Mouse (Mus musculus): ENCODE results near the gene Gm43720. TPM values are rescaled to one million over a fixed set of nuclear protein-coding genes. Genes with fewer than 3 reads are reported as not detected.
A peak's percentile ranks its signal among the peaks of the same experiment; 100 is the strongest.

The Gm43720 gene
- polyA plus RNA-seq, 1 experiment from 2014 or later: not detected

DNA sequence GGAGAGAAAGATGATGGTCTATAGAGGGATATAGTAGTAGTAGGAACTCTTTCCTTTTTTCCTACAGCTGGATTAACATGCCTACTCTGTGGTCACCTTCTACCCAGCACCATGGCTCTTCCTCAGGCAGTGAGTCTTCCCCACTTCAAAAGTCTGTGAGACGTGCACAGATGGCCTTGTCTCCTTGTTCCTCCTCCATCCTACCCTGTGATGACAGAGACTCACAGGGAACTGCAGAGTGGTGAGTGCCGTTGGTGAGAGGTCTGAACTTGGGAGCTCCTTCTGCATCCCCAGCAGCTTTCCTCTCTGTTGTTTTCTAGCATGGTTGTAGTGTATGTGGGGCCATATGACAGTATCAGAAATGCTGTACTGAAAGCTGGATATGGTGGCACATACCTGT, 2.0 kb upstream of the Gm43720 start:
- H3K4me1 ChIP-seq (ENCODE audit: control insufficient read depth in 2 of 2, insufficient read depth in 2 of 2, low read length in 2 of 2): peaks cover 3 to 4% of the 10 kb centered on the region in 2 experiments; a peak in 3 of 4 replicates
- no peak overlapping the region for H3K27ac ChIP-seq (replicated peaks in 1 of 2; ENCODE audit: control insufficient read depth in 1 of 2, insufficient read depth in 1 of 2, low read depth in 2 of 2, low read length in 2 of 2)
- H3K27me3 ChIP-seq (ENCODE audit: control insufficient read depth, insufficient read depth, low read length): peaks cover 7% of the 10 kb centered on the region; the same call in 1 of the 2 replicates
- 70% methylated on average over 2 of the region's 2 CpGs for WGBS
- no peak for ATAC-seq (ENCODE audit: insufficient number of reproducible peaks, insufficient read depth, low FRiP score, low read depth)
- H3K36me3 ChIP-seq (ENCODE audit: control insufficient read depth, insufficient read depth, low read length): no peaks in the 10 kb centered on the region
- H3K9me3 ChIP-seq (ENCODE audit: control insufficient read depth, low read length): no peaks in the 10 kb centered on the region
- H3K4me3 ChIP-seq (ENCODE audit: control insufficient read depth in 1 of 2, insufficient read depth in 1 of 2, low read depth in 1 of 2, low read length in 2 of 2): no peak overlapping the region
- H3K4me2 ChIP-seq (ENCODE audit: low read length): no peak overlapping the region
- no peak overlapping the region for H3K9ac ChIP-seq (ENCODE audit: low read length)

GRCm38 (mm10) chr5:138280829-138281228, 1.1 kb upstream of the Gm43720 start:
- no peak for ATAC-seq (ENCODE audit: insufficient number of reproducible peaks, insufficient read depth, low FRiP score, low read depth)
- H3K4me3 ChIP-seq (ENCODE audit: control insufficient read depth in 1 of 2, insufficient read depth in 1 of 2, low read depth in 1 of 2, low read length in 2 of 2): no peak overlapping the region
- no peak overlapping the region for H3K9ac ChIP-seq (ENCODE audit: low read length)
- no peaks in the 10 kb centered on the region for H3K9me3 ChIP-seq (ENCODE audit: control insufficient read depth, low read length)
- WGBS: 88% methylated on average over 15 of the region's 15 CpGs
- no peaks in the 10 kb centered on the region for H3K36me3 ChIP-seq (ENCODE audit: control insufficient read depth, insufficient read depth, low read length)
- H3K27ac ChIP-seq (replicated peaks in 1 of 2; ENCODE audit: control insufficient read depth in 1 of 2, insufficient read depth in 1 of 2, low read depth in 2 of 2, low read length in 2 of 2): no peak overlapping the region
- peaks cover 3 to 4% of the 10 kb centered on the region in 2 experiments; a peak in 3 of 4 replicates for H3K4me1 ChIP-seq (ENCODE audit: control insufficient read depth in 2 of 2, insufficient read depth in 2 of 2, low read length in 2 of 2)
- H3K27me3 ChIP-seq (ENCODE audit: control insufficient read depth, insufficient read depth, low read length): peaks cover 10% of the 10 kb centered on the region; the same call in 1 of the 2 replicates
- H3K4me2 ChIP-seq (ENCODE audit: low read length): no peak overlapping the region

GRCm38 (mm10) chr5:138280425-138280768, 639 bp upstream of the Gm43720 start:
- peak overlapping the region; percentile 47 to 81 for H3K4me3 ChIP-seq (ENCODE audit: control insufficient read depth in 1 of 2, insufficient read depth in 1 of 2, low read depth in 1 of 2, low read length in 2 of 2)
- H3K9me3 ChIP-seq (ENCODE audit: control insufficient read depth, low read length): no peaks in the 10 kb centered on the region
- no peak overlapping the region for H3K27ac ChIP-seq (replicated peaks in 1 of 2; ENCODE audit: control insufficient read depth in 1 of 2, insufficient read depth in 1 of 2, low read depth in 2 of 2, low read length in 2 of 2)
- H3K36me3 ChIP-seq (ENCODE audit: control insufficient read depth, insufficient read depth, low read length): no peaks in the 10 kb centered on the region
- WGBS: 19% methylated on average over 26 of the region's 26 CpGs
- peaks cover 3 to 4% of the 10 kb centered on the region in 2 experiments; a peak in 3 of 4 replicates for H3K4me1 ChIP-seq (ENCODE audit: control insufficient read depth in 2 of 2, insufficient read depth in 2 of 2, low read length in 2 of 2)
- no peak for ATAC-seq (ENCODE audit: insufficient number of reproducible peaks, insufficient read depth, low FRiP score, low read depth)
- no peak overlapping the region for H3K9ac ChIP-seq (ENCODE audit: low read length)
- peak overlapping the region; percentile 68 for H3K4me2 ChIP-seq (ENCODE audit: low read length)
- H3K27me3 ChIP-seq (ENCODE audit: control insufficient read depth, insufficient read depth, low read length): peaks cover 10% of the 10 kb centered on the region; the same call in 1 of the 2 replicates

- no peak overlapping the region for H3K4me2 ChIP-seq (ENCODE audit: low read length)
- no peak overlapping the region for H3K27ac ChIP-seq (replicated peaks in 1 of 2; ENCODE audit: control insufficient read depth in 1 of 2, insufficient read depth in 1 of 2, low read depth in 2 of 2, low read length in 2 of 2)
- no peak overlapping the region for H3K9ac ChIP-seq (ENCODE audit: low read length)
- peaks cover 14% of the 10 kb centered on the region; the same call in 1 of the 2 replicates for H3K27me3 ChIP-seq (ENCODE audit: control insufficient read depth, insufficient read depth, low read length)
- no peaks in the 10 kb centered on the region for H3K9me3 ChIP-seq (ENCODE audit: control insufficient read depth, low read length)
- no peak overlapping the region for H3K4me3 ChIP-seq (ENCODE audit: control insufficient read depth in 1 of 2, insufficient read depth in 1 of 2, low read depth in 1 of 2, low read length in 2 of 2)
- 83% methylated on average over 7 of the region's 7 CpGs for WGBS
- H3K36me3 ChIP-seq (ENCODE audit: control insufficient read depth, insufficient read depth, low read length): no peaks in the 10 kb centered on the region
- peaks cover 3 to 4% of the 10 kb centered on the region in 2 experiments; a peak in 3 of 4 replicates for H3K4me1 ChIP-seq (ENCODE audit: control insufficient read depth in 2 of 2, insufficient read depth in 2 of 2, low read length in 2 of 2)
- ATAC-seq (ENCODE audit: insufficient number of reproducible peaks, insufficient read depth, low FRiP score, low read depth): no peak
These were observed 1.8 kb downstream of the Gm43720 start for GRCm38 (mm10) chr5:138277994-138278393.

DNA sequence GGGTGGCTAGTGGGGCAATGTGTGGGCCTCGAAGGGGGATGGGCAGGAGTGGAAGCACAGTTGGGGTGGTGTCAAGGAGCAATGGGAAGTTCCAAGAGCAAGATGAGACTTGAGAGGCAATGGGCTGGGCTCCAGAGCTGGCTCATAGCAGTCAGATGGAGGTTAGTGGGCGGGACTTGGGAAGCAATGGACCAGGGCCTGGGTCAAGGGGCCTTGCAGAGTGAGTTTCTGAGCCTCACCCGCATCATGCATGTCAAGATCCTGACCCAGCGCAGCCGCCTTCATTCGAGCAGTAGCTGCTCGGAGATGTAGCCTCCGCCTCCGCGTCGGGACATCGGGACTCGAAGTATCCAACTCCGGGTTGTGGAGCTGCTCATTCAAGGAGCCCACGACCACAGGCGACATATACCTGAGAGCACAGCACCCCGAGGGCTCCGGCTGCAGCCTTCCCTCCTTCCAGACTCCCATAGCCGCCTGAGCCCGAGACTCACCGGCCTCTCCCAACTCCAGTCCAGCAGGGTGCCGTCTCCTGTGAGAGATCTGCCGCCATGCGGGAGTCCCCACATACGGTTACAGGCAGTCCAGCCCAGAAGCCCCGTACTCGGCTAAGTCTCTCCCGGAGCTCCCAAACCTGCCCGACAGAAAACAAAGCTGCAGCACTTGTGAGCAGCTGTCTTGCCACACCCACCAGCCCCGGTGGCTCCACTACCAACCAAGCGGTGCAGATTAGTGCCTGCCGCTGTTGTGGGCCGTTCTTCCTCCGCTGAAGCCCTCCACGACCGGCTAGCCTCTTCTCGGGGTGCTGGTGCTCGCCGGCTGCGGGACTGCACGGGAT, 4.3 kb downstream of the Gm43720 start:
- H3K4me2 ChIP-seq (ENCODE audit: low read length): peak overlapping the region; percentile 66
- H3K9ac ChIP-seq (ENCODE audit: low read length): peak overlapping the region; percentile 66
- H3K9me3 ChIP-seq (ENCODE audit: control insufficient read depth, low read length): no peaks in the 10 kb centered on the region
- 24% methylated on average over 41 of the region's 41 CpGs for WGBS
- H3K4me1 ChIP-seq (ENCODE audit: control insufficient read depth in 2 of 2, insufficient read depth in 2 of 2, low read length in 2 of 2): peaks cover 2 to 9% of the 10 kb centered on the region in 2 experiments; a peak in 3 of 4 replicates
- no peaks in the 10 kb centered on the region for H3K36me3 ChIP-seq (ENCODE audit: control insufficient read depth, insufficient read depth, low read length)
- no peak overlapping the region for H3K27ac ChIP-seq (replicated peaks in 1 of 2; ENCODE audit: control insufficient read depth in 1 of 2, insufficient read depth in 1 of 2, low read depth in 2 of 2, low read length in 2 of 2)
- no peak for ATAC-seq (ENCODE audit: insufficient number of reproducible peaks, insufficient read depth, low FRiP score, low read depth)
- peaks cover 25% of the 10 kb centered on the region for H3K27me3 ChIP-seq (ENCODE audit: control insufficient read depth, insufficient read depth, low read length)
- H3K4me3 ChIP-seq (ENCODE audit: control insufficient read depth in 1 of 2, insufficient read depth in 1 of 2, low read depth in 1 of 2, low read length in 2 of 2): peak overlapping the region; percentile 5 to 31; a peak in 3 of 4 replicates

GRCm38 (mm10) chr5:138274186-138274585, 5.6 kb downstream of the Gm43720 start:
- 73% methylated on average over 8 of the region's 8 CpGs for WGBS
- Histone ChIP-seq H3K27ac (replicated peaks in 1 of 2; ENCODE audit: control insufficient read depth in 1 of 2, insufficient read depth in 1 of 2, low read depth in 2 of 2, low read length in 2 of 2) (no peak overlapping the region), H3K4me2 (ENCODE audit: low read length) (no peak overlapping the region), H3K4me3 (ENCODE audit: control insufficient read depth in 1 of 2, insufficient read depth in 1 of 2, low read depth in 1 of 2, low read length in 2 of 2) (no peak overlapping the region), H3K9ac (ENCODE audit: low read length) (no peak overlapping the region), H3K9me3 (ENCODE audit: control insufficient read depth, low read length) (no peaks in the 10 kb centered on the region), H3K27me3 (ENCODE audit: control insufficient read depth, insufficient read depth, low read length) (peaks cover 26% of the 10 kb centered on the region), H3K4me1 (ENCODE audit: control insufficient read depth in 2 of 2, insufficient read depth in 2 of 2, low read length in 2 of 2) (peaks cover 0 to 9% of the 10 kb centered on the region in 2 experiments; a peak in 2 of 4 replicates), H3K36me3 (ENCODE audit: control insufficient read depth, insufficient read depth, low read length) (no peaks in the 10 kb centered on the region)
- no peak for ATAC-seq (ENCODE audit: insufficient number of reproducible peaks, insufficient read depth, low FRiP score, low read depth)

DNA sequence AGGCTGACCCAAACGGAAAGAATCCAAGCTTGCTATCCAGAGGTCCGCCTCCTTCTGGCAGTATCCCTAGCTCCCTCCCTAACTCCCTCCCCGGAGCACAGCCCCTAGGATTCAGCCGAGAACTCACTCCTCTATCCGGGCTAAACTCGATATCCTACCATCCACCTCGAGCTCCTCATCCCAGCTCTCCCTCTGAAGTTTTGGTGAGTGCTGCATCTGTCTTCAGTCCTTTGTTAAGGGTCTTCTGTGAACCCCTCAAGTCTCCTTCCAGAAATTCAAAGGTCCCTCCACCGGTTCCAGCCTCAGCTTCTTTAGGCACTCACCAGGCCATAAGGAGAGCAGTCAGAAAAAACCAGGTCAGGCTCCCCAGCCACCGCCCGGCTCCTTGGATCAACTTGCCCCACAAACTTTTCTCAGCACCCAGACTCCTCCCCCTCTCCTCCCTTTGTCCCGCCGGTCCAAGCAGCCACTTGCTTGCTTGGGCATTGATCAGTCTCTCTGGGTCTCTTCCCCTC, 7.3 kb downstream of the Gm43720 start, which contains the start of gene Gal3st4:
Gal3st4 (minus strand) TSS at position 432 of the 515 bp plus-strand sequence.
- H3K27me3 ChIP-seq (ENCODE audit: control insufficient read depth, insufficient read depth, low read length): peaks cover 26% of the 10 kb centered on the region
- no peaks in the 10 kb centered on the region for H3K9me3 ChIP-seq (ENCODE audit: control insufficient read depth, low read length)
- peak within 1 kb of the TSS; percentile 11 to 26; a peak in 3 of 4 replicates for H3K4me3 ChIP-seq (ENCODE audit: control insufficient read depth in 1 of 2, insufficient read depth in 1 of 2, low read depth in 1 of 2, low read length in 2 of 2)
- peak within 1 kb of the TSS; percentile 45; the same call in 1 of the 2 replicates for H3K9ac ChIP-seq (ENCODE audit: low read length)
- H3K27ac ChIP-seq (replicated peaks in 1 of 2; ENCODE audit: control insufficient read depth in 1 of 2, insufficient read depth in 1 of 2, low read depth in 2 of 2, low read length in 2 of 2): no peak within 1 kb of the TSS
- WGBS: under 1% methylated on average over 12 of the region's 12 CpGs
- H3K36me3 ChIP-seq (ENCODE audit: control insufficient read depth, insufficient read depth, low read length): no peaks in the 10 kb centered on the region
- H3K4me1 ChIP-seq (ENCODE audit: control insufficient read depth in 2 of 2, insufficient read depth in 2 of 2, low read length in 2 of 2): peaks cover 0 to 5% of the 10 kb centered on the region in 2 experiments; a peak in 2 of 4 replicates
- H3K4me2 ChIP-seq (ENCODE audit: low read length): peak within 1 kb of the TSS; percentile 44
- ATAC-seq (ENCODE audit: insufficient number of reproducible peaks, insufficient read depth, low FRiP score, low read depth): no peak

All from heart, embryonic 14.5 days (tissue).